Mouse (Mus musculus): ENCODE measurements at regions not wholly inside any gene's neighbourhood (a gene's known extent, or its start where the extent isn't known, plus 50 kb on each side); places are given as distances from the start of the nearest gene placed in this dataset.

- TF ChIP-seq UBTF (IDR thresholded peaks at IDR 0.05; ENCODE audit: borderline replicate concordance, insufficient read depth, low read depth, low read length) (no peak), TBP (IDR thresholded peaks at IDR 0.05; ENCODE audit: low read depth, low read length) (no peak), SMC3 (IDR thresholded peaks at IDR 0.05; ENCODE audit: low read depth, low read length) (no peak), TAL1 (IDR thresholded peaks at IDR 0.05; ENCODE audit: low read length) (no peak), HCFC1 (IDR thresholded peaks at IDR 0.05; ENCODE audit: low read depth, low read length) (no peak), GABPA (IDR thresholded peaks at IDR 0.05; ENCODE audit: low read depth, low read length) (no peak), NRF1 (IDR thresholded peaks at IDR 0.05; ENCODE audit: insufficient read depth, low read depth, low read length, poor library complexity, severe bottlenecking) (no peak)
- Histone ChIP-seq H3K27me3 (ENCODE audit: control insufficient read depth in 1 of 2, insufficient read depth in 2 of 2, low read length in 2 of 2) (no peaks in the 10 kb centered on the region), H3K9me3 (replicated peaks; ENCODE audit: insufficient read depth, low read length) (no peaks in the 10 kb centered on the region), H3K4me3 (ENCODE audit: control insufficient read depth in 1 of 2, insufficient read depth in 1 of 2, low read depth in 2 of 2, low read length in 2 of 2) (no peak overlapping the region), H3K79me2 (ENCODE audit: control insufficient read depth, insufficient read depth, low read length, poor library complexity) (no peaks in the 10 kb centered on the region), H3K27ac (ENCODE audit: control insufficient read depth, low read depth, low read length) (no peak overlapping the region), H3K9ac (ENCODE audit: control insufficient read depth, low read depth, low read length, poor library complexity, severe bottlenecking) (no peak overlapping the region), H3K4me1 (ENCODE audit: control insufficient read depth in 1 of 2, insufficient read depth in 2 of 2, low read length in 2 of 2) (no peaks in the 10 kb centered on the region), H3K36me3 (ENCODE audit: control insufficient read depth in 1 of 2, insufficient read depth in 2 of 2, low read length in 2 of 2) (no peaks in the 10 kb centered on the region)
- DNase-seq (ENCODE audit: low read depth, low spot score), result no peak
These were observed 1187.0 kb upstream of the Map3k7 start for GRCm38 (mm10) chr4:30776816-30777442.

- TF ChIP-seq ZMIZ1 (IDR thresholded peaks at IDR 0.05; ENCODE audit: low read depth, low read length), result no peak
- no peak for TF ChIP-seq ZNF384 (IDR thresholded peaks at IDR 0.05; ENCODE audit: low read depth, low read length)
- no peak for TF ChIP-seq NELFE (IDR thresholded peaks at IDR 0.05; ENCODE audit: low read depth, low read length)
- no peak for TF ChIP-seq GABPA (IDR thresholded peaks at IDR 0.05; ENCODE audit: low read depth, low read length)
- no peak for TF ChIP-seq SMC3 (IDR thresholded peaks at IDR 0.05; ENCODE audit: low read depth, low read length)
- no peak overlapping the region for H3K27ac ChIP-seq (ENCODE audit: control insufficient read depth, low read depth, low read length)
- H3K27me3 ChIP-seq (ENCODE audit: control insufficient read depth in 1 of 2, insufficient read depth in 2 of 2, low read length in 2 of 2), result no peaks in the 10 kb centered on the region
- H3K4me1 ChIP-seq (ENCODE audit: control insufficient read depth in 1 of 2, insufficient read depth in 2 of 2, low read length in 2 of 2), result no peaks in the 10 kb centered on the region
- no peaks in the 10 kb centered on the region for H3K9me3 ChIP-seq (replicated peaks; ENCODE audit: insufficient read depth, low read length)
- no peaks in the 10 kb centered on the region for H3K36me3 ChIP-seq (ENCODE audit: control insufficient read depth in 1 of 2, insufficient read depth in 2 of 2, low read length in 2 of 2)
- no peak overlapping the region for H3K4me3 ChIP-seq (ENCODE audit: control insufficient read depth in 1 of 2, insufficient read depth in 1 of 2, low read depth in 2 of 2, low read length in 2 of 2)
- H3K9ac ChIP-seq (ENCODE audit: control insufficient read depth, low read depth, low read length, poor library complexity, severe bottlenecking), result no peak overlapping the region
- no peaks in the 10 kb centered on the region for H3K79me2 ChIP-seq (ENCODE audit: control insufficient read depth, insufficient read depth, low read length, poor library complexity)
- no peak for DNase-seq (ENCODE audit: low read depth, low spot score)
These were observed 1182.2 kb upstream of the Map3k7 start for GRCm38 (mm10) chr4:30781649-30782048.

- DNase-seq (ENCODE audit: low read depth, low spot score), result no peak
- Histone ChIP-seq H3K27ac (ENCODE audit: control insufficient read depth, low read depth, low read length) (no peak overlapping the region), H3K4me3 (ENCODE audit: control insufficient read depth in 1 of 2, insufficient read depth in 1 of 2, low read depth in 2 of 2, low read length in 2 of 2) (no peak overlapping the region), H3K9ac (ENCODE audit: control insufficient read depth, low read depth, low read length, poor library complexity, severe bottlenecking) (no peak overlapping the region), H3K36me3 (ENCODE audit: control insufficient read depth in 1 of 2, insufficient read depth in 2 of 2, low read length in 2 of 2) (no peaks in the 10 kb centered on the region), H3K27me3 (ENCODE audit: control insufficient read depth in 1 of 2, insufficient read depth in 2 of 2, low read length in 2 of 2) (no peaks in the 10 kb centered on the region), H3K4me1 (ENCODE audit: control insufficient read depth in 1 of 2, insufficient read depth in 2 of 2, low read length in 2 of 2) (no peaks in the 10 kb centered on the region), H3K9me3 (replicated peaks; ENCODE audit: insufficient read depth, low read length) (no peaks in the 10 kb centered on the region), H3K79me2 (ENCODE audit: control insufficient read depth, insufficient read depth, low read length, poor library complexity) (no peaks in the 10 kb centered on the region)
- TF ChIP-seq NRF1 (IDR thresholded peaks at IDR 0.05; ENCODE audit: insufficient read depth, low read depth, low read length, poor library complexity, severe bottlenecking) (no peak), MYC (IDR thresholded peaks at IDR 0.05; ENCODE audit: low read depth, low read length) (no peak), SMC3 (IDR thresholded peaks at IDR 0.05; ENCODE audit: low read depth, low read length) (no peak), ZC3H11A (IDR thresholded peaks at IDR 0.05; ENCODE audit: low read depth, low read length) (no peak), MAFK (IDR thresholded peaks at IDR 0.05; ENCODE audit: borderline replicate concordance, low read depth, low read length) (no peak), HCFC1 (IDR thresholded peaks at IDR 0.05; ENCODE audit: low read depth, low read length) (no peak), CTCF (IDR thresholded peaks at IDR 0.05 in 2 of 3, conservative IDR thresholded peaks at IDR 0.05 in 1 of 3; ENCODE audit: control insufficient read depth in 1 of 3, insufficient read depth in 1 of 3, low read depth in 2 of 3, low read length in 3 of 3, poor library complexity in 1 of 3, severe bottlenecking in 1 of 3) (no peak), EP300 (IDR thresholded peaks at IDR 0.05; ENCODE audit: low read depth in 1 of 2, low read length in 2 of 2) (no peak), TAL1 (IDR thresholded peaks at IDR 0.05; ENCODE audit: low read length) (no peak), ZNF384 (IDR thresholded peaks at IDR 0.05; ENCODE audit: low read depth, low read length) (no peak), ETS1 (IDR thresholded peaks at IDR 0.05; ENCODE audit: low read depth, low read length) (no peak), BHLHE40 (IDR thresholded peaks at IDR 0.05; ENCODE audit: borderline replicate concordance, low read depth, low read length) (no peak), MAZ (IDR thresholded peaks at IDR 0.05; ENCODE audit: low read depth, low read length) (no peak), CHD1 (IDR thresholded peaks at IDR 0.05; ENCODE audit: low read depth, low read length) (no peak), E2F4 (IDR thresholded peaks at IDR 0.05; ENCODE audit: borderline replicate concordance, low read depth, low read length) (no peak), NELFE (IDR thresholded peaks at IDR 0.05; ENCODE audit: low read depth, low read length) (no peak), KAT2A (conservative IDR thresholded peaks at IDR 0.05; ENCODE audit: low read depth, low read length) (no peak)
These were observed 1173.8 kb upstream of the Map3k7 start for GRCm38 (mm10) chr4:30789976-30790657.

Measured in MEL (cell line).